Mouse (Mus musculus) hindbrain, embryonic 13.5 days (tissue): ENCODE results near the gene Glis3. TPM values are rescaled to one million over a fixed set of nuclear protein-coding genes. Genes with fewer than 3 reads are reported as not detected.
A peak's percentile ranks its signal among the peaks of the same experiment; 100 is the strongest.

ENCODE experiments used
- ATAC-seq: fragments of 200-750 bp; cut with Nextera tagmentation; 2 replicates; pipeline ENCODE4 v1.8.0; 2017; ENCODE audit warnings: moderate TSS enrichment; ENCODE audit not compliant: low FRiP score
- H3K27ac ChIP-seq: fragments of 300-500 bp; sonication (generic); 2 replicates; pipeline ENCODE4 v1.5.1; 2015; ENCODE audit warnings: inconsistent platforms, mild to moderate bottlenecking, moderate library complexity
- H3K27me3 ChIP-seq: fragments of 300-500 bp; sonication (generic); 2 replicates; pipeline ENCODE4 v1.6.1; 2015; ENCODE audit warnings: mild to moderate bottlenecking, inconsistent platforms
- H3K36me3 ChIP-seq: fragments of 300-500 bp; sonication (generic); 2 replicates; pipeline ENCODE4 v1.6.1; 2015; ENCODE audit warnings: mild to moderate bottlenecking, inconsistent platforms
- H3K4me1 ChIP-seq: fragments of 300-500 bp; sonication (generic); replicated peaks from 2 replicates; pipeline ENCODE4 v1.6.1; 2015; ENCODE audit warnings: inconsistent platforms
- H3K4me2 ChIP-seq: fragments of 300-500 bp; sonication (generic); 2 replicates; pipeline ENCODE4 v1.6.1; 2015; ENCODE audit warnings: inconsistent platforms, mild to moderate bottlenecking, moderate library complexity
- H3K4me3 ChIP-seq: fragments of 300-500 bp; sonication (generic); 2 replicates; pipeline ENCODE4 v1.5.1; 2015; ENCODE audit warnings: mild to moderate bottlenecking, inconsistent platforms
- H3K9ac ChIP-seq: fragments of 300-500 bp; sonication (generic); 2 replicates; pipeline ENCODE4 v1.6.1; 2015; ENCODE audit warnings: mild to moderate bottlenecking, inconsistent platforms
- H3K9me3 ChIP-seq: fragments of 300-500 bp; sonication (generic); 2 replicates; pipeline ENCODE4 v1.6.1; 2016; ENCODE audit warnings: inconsistent platforms
- WGBS: fragments of 180-500 bp; shearing (Covaris S2); methylation state at CpG from one replicate; pipeline ENCODE4 v1.1.7; 2015; 5-methylcytosine and 5-hydroxymethylcytosine counted together
- polyA plus RNA-seq: library from polyadenylated mRNA; unstranded; fragments of >200 nt; fragmentation: Nextera tagmentation; extraction: Ambion mirVana; gene quantifications from 2 replicates; pipeline ENCODE4 v1.2.1, GENCODE M21; 2015

The Glis3 gene
- polyA plus RNA-seq, 1 experiment from 2014 or later, result 3.5 TPM

DNA sequence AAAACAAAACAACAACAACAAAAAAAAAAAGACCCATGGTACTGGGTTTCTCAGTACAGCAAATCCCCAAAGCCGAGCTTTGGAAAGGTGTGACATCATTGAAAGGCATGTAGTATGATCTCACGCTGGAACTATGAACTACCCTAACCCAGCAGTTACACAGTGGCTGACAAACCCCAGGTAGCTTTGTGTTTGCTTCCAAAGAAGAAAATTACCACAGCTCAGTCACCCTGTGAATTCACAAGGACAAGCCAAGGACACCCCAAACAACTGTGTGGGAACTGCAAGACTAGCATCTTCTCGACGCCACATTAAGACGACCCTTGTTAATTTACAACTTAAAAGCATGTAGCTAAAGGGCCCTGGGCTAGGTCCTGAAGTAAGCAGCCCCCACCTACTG, 30.4 kb downstream of the Glis3 start:
- H3K4me3 ChIP-seq, result no peak overlapping the region
- no peaks in the 10 kb centered on the region for H3K36me3 ChIP-seq
- H3K27me3 ChIP-seq, result no peaks in the 10 kb centered on the region; the same call in 1 of the 2 replicates
- H3K9me3 ChIP-seq, result no peaks in the 10 kb centered on the region
- WGBS, result 76% methylated on average over 5 of the region's 5 CpGs
- ATAC-seq, result no peak
- no peak overlapping the region for H3K9ac ChIP-seq
- H3K27ac ChIP-seq, result no peak overlapping the region
- H3K4me1 ChIP-seq, result no peaks in the 10 kb centered on the region
- H3K4me2 ChIP-seq, result no peak overlapping the region

DNA sequence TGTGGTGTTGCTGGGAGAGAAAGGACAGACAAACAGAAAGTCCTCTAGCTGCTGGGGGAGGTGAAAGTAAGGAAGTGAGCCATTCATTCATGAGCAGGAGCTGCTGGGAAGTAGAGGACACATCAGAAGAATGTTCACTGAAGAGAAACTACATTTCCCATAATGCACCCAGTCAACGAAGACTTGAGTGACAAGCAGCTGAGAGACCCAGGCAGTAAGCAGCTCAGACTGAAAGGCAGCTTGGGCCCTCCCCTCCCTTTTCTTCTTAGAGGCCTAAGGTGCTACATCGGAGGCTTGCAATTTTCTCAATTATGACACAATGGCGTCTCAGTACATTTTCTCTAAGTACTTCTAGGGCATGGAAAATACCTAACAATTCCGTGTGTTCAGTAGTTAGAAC, 31.0 kb downstream of the Glis3 start:
- Histone ChIP-seq H3K27me3 (no peaks in the 10 kb centered on the region; the same call in 1 of the 2 replicates), H3K9me3 (no peaks in the 10 kb centered on the region), H3K9ac (no peak overlapping the region), H3K36me3 (no peaks in the 10 kb centered on the region), H3K27ac (no peak overlapping the region), H3K4me2 (no peak overlapping the region), H3K4me3 (no peak overlapping the region), H3K4me1 (no peaks in the 10 kb centered on the region)
- WGBS, result 53% methylated on average over 4 of the region's 4 CpGs
- ATAC-seq, result no peak

DNA sequence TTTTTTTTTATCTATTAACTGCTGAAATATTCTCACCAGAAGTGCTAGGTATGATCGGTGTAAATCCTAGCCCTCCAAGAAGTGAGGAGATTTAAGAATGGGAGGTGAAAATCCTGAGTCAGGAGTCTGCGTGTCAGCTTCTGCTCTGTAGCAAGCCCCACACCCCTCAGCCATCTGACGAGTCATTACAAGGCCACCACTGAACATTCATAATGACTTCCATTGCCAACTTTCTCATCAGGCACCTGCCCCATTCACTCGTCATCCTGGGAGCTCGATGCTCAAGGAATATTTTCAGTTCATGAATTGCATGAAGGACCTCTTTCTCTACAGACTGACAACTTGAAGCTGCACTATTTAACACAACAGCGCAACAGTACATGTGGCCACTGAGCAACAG, 32.5 kb downstream of the Glis3 start:
- 82% methylated on average over 6 of the region's 6 CpGs for WGBS
- no peak for ATAC-seq
- H3K9me3 ChIP-seq, result no peaks in the 10 kb centered on the region
- no peak overlapping the region for H3K9ac ChIP-seq
- H3K4me2 ChIP-seq, result no peak overlapping the region
- H3K27me3 ChIP-seq, result no peaks in the 10 kb centered on the region; the same call in 1 of the 2 replicates
- no peak overlapping the region for H3K27ac ChIP-seq
- no peaks in the 10 kb centered on the region for H3K36me3 ChIP-seq
- no peak overlapping the region for H3K4me3 ChIP-seq
- H3K4me1 ChIP-seq, result no peaks in the 10 kb centered on the region

DNA sequence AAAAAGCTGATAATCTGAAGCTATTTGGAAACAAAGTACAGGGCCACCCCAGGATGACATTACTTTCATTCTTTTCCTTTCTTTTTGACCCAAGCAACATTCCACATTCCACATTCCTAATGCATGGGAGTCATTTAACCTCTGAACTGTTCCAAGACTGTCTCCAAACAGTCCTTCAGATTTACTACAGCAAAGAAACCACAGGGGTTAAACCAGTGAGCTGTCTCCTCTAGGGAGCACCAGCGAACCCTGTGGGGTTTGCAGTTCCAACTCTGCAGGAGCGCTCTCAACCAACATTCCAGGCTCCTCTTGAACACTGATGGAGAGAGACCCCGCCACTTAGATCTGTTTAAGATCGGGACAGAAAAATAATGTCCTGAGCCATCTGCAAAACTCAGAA, 33.6 kb downstream of the Glis3 start:
- no peak for ATAC-seq
- 50% methylated on average over 4 of the region's 4 CpGs for WGBS
- no peaks in the 10 kb centered on the region for H3K36me3 ChIP-seq

DNA sequence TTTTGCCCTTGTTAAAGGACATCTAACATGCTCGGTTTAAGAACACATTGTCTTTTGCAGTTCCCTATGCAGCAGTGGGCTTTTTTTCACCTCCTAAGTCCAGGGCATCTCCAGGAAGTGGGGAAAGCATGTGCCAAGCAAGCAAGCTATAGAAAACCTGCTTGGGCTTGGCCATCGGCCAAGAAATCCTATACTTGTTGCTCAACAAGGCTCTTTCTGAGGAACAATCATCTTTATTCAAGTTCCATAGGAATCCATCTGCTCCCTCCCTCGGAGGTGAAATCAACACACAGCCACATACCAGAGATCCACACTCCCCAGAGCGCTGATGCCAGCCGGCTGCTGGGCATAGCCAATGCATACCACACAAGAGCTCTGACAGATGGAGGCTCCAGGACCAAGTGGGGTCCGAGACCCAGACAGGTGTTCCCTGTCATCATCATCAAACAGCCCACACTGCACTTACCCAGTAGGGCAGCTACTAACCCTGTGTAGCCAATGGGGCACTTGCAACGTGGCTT, 39.0 kb downstream of the Glis3 start:
- Histone ChIP-seq H3K27ac (0 out of 2 replicates have a peak overlapping the region, but pooled peaks have one; percentile 18), H3K36me3 (no peaks in the 10 kb centered on the region), H3K4me3 (no peak overlapping the region), H3K4me1 (peaks cover 12% of the 10 kb centered on the region), H3K9ac (no peak overlapping the region), H3K27me3 (no peaks in the 10 kb centered on the region), H3K9me3 (no peaks in the 10 kb centered on the region), H3K4me2 (no peak overlapping the region)
- WGBS, result 50% methylated on average over 7 of the region's 7 CpGs
- ATAC-seq, result peak; percentile 43; the same call in 1 of the 2 replicates

More for the DNA sequence above, 33.6 kb downstream of the Glis3 start:
- Histone ChIP-seq H3K4me2 (no peak overlapping the region), H3K4me3 (no peak overlapping the region), H3K27me3 (no peaks in the 10 kb centered on the region; the same call in 1 of the 2 replicates), H3K4me1 (no peaks in the 10 kb centered on the region), H3K27ac (no peak overlapping the region), H3K9me3 (no peaks in the 10 kb centered on the region), H3K9ac (no peak overlapping the region)

DNA sequence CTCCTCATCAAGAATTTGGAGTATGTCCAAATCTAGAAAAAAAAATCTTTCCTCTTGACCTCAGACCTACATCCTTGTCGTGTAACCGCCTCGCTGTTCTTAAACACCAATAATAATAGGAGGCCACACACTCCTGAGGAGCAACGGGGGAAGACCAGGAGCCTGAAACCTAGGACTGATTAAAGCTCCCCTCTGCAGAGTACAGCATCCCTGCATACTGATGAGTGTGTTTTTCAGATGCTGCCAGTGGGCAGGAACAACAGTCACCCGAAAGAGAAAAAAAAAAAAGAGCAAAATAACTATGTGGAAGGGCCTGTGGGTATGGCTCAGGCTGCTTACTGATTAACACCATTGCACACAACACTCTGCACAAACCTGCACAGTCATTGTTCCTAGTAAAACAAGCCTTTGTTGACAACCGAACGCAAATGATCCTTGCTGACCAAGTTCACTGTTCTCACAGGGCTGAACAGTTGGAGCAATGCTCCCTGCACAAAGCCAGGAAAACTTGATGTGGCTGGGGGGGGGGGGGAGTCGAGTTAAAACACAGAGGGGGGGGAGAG, 43.8 kb downstream of the Glis3 start:
- ATAC-seq, result 0 out of 2 replicates have a peak, but pooled peaks have one; percentile 21
- Histone ChIP-seq H3K9me3 (no peaks in the 10 kb centered on the region), H3K27me3 (no peaks in the 10 kb centered on the region), H3K27ac (no peak overlapping the region), H3K36me3 (no peaks in the 10 kb centered on the region), H3K4me3 (no peak overlapping the region), H3K9ac (peak overlapping the region; percentile 30; the same call in 1 of the 2 replicates), H3K4me2 (no peak overlapping the region), H3K4me1 (peaks cover 12% of the 10 kb centered on the region)
- 23% methylated on average over 7 of the region's 8 CpGs for WGBS

DNA sequence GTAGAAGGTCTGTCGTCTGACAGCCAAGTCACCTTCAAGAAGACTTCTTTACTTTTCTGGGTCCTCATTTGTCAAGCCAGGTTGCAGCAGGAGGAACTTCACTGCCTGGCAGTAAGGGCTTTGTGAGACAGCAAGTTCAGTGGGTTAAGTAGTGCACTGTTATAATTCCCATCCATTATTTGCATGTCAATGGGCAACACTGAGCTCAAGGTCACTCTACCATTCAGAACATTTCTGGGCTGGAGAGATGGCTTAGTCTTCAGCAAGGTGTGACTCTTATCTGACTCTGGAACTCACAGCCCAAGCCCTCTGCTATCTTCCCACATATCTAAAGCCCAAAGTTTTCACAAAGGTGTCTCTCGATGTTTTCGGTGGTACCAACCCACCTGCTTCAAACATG, 44.9 kb downstream of the Glis3 start:
- ATAC-seq, result no peak
- Histone ChIP-seq H3K4me1 (0 out of 2 replicates have a peak, but pooled peaks cover 5% of the 10 kb centered on the region), H3K9me3 (no peaks in the 10 kb centered on the region), H3K9ac (no peak overlapping the region), H3K27me3 (no peaks in the 10 kb centered on the region), H3K4me2 (no peak overlapping the region), H3K36me3 (no peaks in the 10 kb centered on the region), H3K27ac (no peak overlapping the region), H3K4me3 (no peak overlapping the region)
- WGBS, result 93% methylated on average over 3 of the region's 3 CpGs

DNA sequence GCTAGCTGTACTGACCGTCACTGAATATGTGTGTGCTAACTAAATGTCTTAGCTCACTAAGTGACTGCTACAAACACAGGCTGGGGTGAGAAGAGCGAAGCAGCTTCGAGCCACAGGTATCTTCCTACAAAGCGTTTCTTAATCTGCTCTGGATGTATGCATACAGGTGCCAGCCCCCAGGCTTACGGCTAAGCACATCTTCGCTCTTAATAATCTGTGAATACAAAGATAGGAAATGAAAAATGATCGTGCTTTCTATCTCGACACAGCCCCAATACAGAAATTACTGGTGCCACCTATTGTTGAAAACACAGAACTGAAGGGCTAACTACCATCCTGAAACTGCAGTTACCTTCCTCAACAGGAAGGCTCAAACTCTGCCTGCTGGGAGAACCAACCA, 51.5 kb downstream of the Glis3 start:
- WGBS, result 51% methylated on average over 8 of the region's 8 CpGs
- Histone ChIP-seq H3K4me1 (0 out of 2 replicates have a peak, but pooled peaks cover 3% of the 10 kb centered on the region), H3K9me3 (no peaks in the 10 kb centered on the region), H3K4me2 (peak overlapping the region; percentile 29; the same call in 1 of the 2 replicates), H3K36me3 (no peaks in the 10 kb centered on the region), H3K27ac (no peak overlapping the region), H3K27me3 (0 out of 2 replicates have a peak, but pooled peaks cover 4% of the 10 kb centered on the region), H3K4me3 (no peak overlapping the region), H3K9ac (no peak overlapping the region)
- peak; percentile 43; the same call in 1 of the 2 replicates for ATAC-seq

DNA sequence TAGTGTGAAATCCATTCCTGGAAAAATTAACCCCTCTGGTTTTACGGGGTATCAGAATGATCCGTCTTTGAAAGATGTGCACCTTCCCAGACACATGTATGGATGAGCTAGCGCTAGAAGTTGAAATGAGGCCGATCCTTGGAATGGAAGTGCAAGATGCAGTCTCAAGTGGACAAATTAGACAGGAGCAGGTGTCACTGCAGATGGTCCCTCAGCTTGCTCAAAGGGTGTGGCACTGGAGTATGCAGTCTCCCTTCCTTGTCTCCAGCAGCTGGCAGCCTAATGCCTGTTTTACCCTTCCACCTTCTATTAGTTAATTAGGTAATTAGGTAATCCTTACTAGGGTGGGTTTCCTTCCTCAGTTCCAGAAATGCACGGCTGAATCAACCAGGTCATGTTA, 53.7 kb downstream of the Glis3 start:
- Histone ChIP-seq H3K9ac (no peak overlapping the region), H3K4me2 (no peak overlapping the region), H3K4me1 (0 out of 2 replicates have a peak, but pooled peaks cover 3% of the 10 kb centered on the region), H3K27me3 (0 out of 2 replicates have a peak, but pooled peaks cover 4% of the 10 kb centered on the region), H3K36me3 (no peaks in the 10 kb centered on the region), H3K27ac (no peak overlapping the region), H3K9me3 (no peaks in the 10 kb centered on the region), H3K4me3 (no peak overlapping the region)
- no peak for ATAC-seq
- 92% methylated on average over 5 of the region's 5 CpGs for WGBS

DNA sequence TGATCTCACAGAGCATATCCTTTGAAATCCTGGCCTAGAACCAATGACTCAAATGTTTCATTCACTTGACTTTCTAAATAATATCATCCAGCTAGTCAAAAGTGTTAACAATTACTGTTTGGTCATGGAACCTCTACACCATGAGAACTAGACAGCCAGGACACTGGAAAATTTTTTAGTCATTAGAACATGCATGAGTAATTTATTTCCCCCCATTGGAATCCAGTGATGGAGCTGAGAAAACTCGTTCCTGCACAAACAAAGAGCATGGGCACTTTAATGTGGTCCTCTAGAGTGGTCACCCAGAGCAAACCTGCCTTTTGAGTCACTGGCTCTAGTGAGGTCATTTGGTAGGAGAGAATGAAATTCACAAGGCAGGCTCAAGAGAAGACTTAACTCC, 55.3 kb downstream of the Glis3 start:
- Histone ChIP-seq H3K9ac (no peak overlapping the region), H3K27ac (no peak overlapping the region), H3K36me3 (no peaks in the 10 kb centered on the region), H3K27me3 (0 out of 2 replicates have a peak, but pooled peaks cover 4% of the 10 kb centered on the region), H3K4me2 (no peak overlapping the region), H3K9me3 (no peaks in the 10 kb centered on the region), H3K4me3 (no peak overlapping the region), H3K4me1 (0 out of 2 replicates have a peak, but pooled peaks cover 3% of the 10 kb centered on the region)
- ATAC-seq, result no peak
- 75% methylated on average over 1 of the region's 1 CpGs for WGBS

DNA sequence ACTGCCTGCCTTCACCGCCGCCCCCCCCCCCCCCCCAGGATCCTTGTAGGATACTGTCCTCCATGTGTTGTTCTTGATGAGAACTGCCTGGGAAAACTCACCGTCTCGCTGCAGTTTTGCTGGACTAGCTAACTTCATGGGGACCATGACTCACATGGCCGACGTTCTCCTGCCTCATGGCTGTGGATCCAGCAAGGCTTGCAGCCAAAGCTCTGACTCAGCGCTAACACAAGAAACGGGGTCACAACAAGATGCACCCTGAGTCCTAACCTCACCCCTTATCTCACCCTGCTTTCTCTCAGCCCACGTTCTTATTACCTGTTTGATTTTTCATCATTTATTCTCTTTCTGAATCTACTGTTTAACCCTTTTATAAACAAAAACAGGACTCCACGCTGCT, 56.2 kb downstream of the Glis3 start:
- H3K4me1 ChIP-seq, result 0 out of 2 replicates have a peak, but pooled peaks cover 3% of the 10 kb centered on the region
- H3K27me3 ChIP-seq, result peaks cover 7% of the 10 kb centered on the region; the same call in 1 of the 2 replicates
- no peaks in the 10 kb centered on the region for H3K36me3 ChIP-seq
- H3K9me3 ChIP-seq, result no peaks in the 10 kb centered on the region
- H3K27ac ChIP-seq, result no peak overlapping the region
- H3K9ac ChIP-seq, result no peak overlapping the region
- 85% methylated on average over 10 of the region's 10 CpGs for WGBS
- no peak overlapping the region for H3K4me2 ChIP-seq
- H3K4me3 ChIP-seq, result no peak overlapping the region
- ATAC-seq, result no peak

DNA sequence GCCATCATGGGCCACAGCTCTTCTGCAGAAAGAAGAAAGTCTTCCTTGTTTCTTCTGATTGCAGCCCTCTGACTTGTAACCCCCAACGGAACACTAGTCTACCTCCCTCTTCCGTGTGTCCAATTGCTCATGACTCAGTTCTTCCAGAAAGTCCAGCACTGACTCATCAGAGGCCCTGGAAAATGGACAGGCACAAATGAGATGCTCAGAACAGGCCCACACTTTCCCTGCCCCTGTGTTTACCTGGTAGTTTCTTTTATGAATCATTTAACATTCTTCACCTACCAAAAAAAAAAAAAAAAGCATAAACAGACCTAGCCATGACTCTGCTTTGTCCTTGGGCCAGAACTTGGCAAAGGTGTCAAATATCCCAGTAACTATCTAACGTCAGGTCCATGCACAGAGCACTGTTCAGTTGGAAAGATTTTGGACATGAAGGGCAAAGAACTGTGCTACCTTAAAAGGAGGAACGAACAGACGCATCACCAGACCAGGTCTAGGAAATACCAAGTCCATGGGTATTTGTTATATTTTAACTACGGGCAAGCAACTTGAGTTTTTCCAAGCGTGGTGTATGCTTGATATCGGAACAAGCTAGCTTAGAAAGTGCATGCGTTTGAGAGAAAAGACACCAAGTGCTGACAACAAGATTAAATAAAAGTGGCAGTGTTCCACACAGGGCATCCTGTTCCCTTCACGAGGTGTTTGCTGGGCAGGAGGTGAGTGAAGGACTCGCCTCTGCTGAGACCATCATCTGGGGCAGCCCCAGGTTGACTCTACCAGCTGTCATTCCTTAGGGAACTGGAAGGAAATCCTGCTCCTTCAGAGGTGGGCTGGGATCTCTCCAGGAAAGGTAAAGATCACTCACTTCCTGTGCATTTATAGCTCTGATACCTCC, 58.0 kb downstream of the Glis3 start:
- peaks cover 4% of the 10 kb centered on the region; the same call in 1 of the 2 replicates for H3K27me3 ChIP-seq
- H3K27ac ChIP-seq, result no peak overlapping the region
- no peaks in the 10 kb centered on the region for H3K4me1 ChIP-seq
- no peak overlapping the region for H3K4me2 ChIP-seq
- no peaks in the 10 kb centered on the region for H3K9me3 ChIP-seq
- no peak for ATAC-seq
- 95% methylated on average over 11 of the region's 11 CpGs for WGBS
- no peak overlapping the region for H3K9ac ChIP-seq
- no peak overlapping the region for H3K4me3 ChIP-seq
- H3K36me3 ChIP-seq, result no peaks in the 10 kb centered on the region
